Mouse (Mus musculus): ENCODE measurements at regions not wholly inside any gene's neighbourhood (a gene's known extent, or its start where the extent isn't known, plus 50 kb on each side); places are given as distances from the start of the nearest gene placed in this dataset.
A peak's percentile ranks its signal among the peaks of the same experiment; 100 is the strongest.
"Not testable (repeated sequence)": the region's sequence is repeated elsewhere in the genome, so short reads cannot be mapped to it uniquely, and the experiment has no call there.

- DNase-seq (ENCODE audit: extremely low spot score) = no peak
Measured at GRCm38 (mm10) chr3:40368421-40368820, 162.7 kb upstream of the Intu start.

- no peak for DNase-seq (ENCODE audit: extremely low spot score)
Measured at GRCm38 (mm10) chr3:40371411-40371810, 159.7 kb upstream of the Intu start.

GRCm38 (mm10) chr3:40376220-40376619 is 154.9 kb upstream of the Intu start:
- not testable (repeated sequence) for DNase-seq (ENCODE audit: extremely low spot score)

- no peak for DNase-seq (ENCODE audit: extremely low spot score)
Measured at GRCm38 (mm10) chr3:40377416-40377815, 153.7 kb upstream of the Intu start.

- no peak for DNase-seq (ENCODE audit: extremely low spot score)
Measured at GRCm38 (mm10) chr3:40379063-40379462, 152.0 kb upstream of the Intu start.

- peak; percentile 58 for DNase-seq (ENCODE audit: extremely low spot score)
Measured at GRCm38 (mm10) chr3:40391631-40392030, 139.5 kb upstream of the Intu start.

- DNase-seq (ENCODE audit: extremely low spot score) = no peak
Measured at GRCm38 (mm10) chr3:40398184-40398583, 132.9 kb upstream of the Intu start.

- no peak for DNase-seq (ENCODE audit: extremely low spot score)
Measured at GRCm38 (mm10) chr3:40403402-40403801, 127.7 kb upstream of the Intu start.

GRCm38 (mm10) chr3:40405095-40405948 is 125.8 kb upstream of the Intu start:
- DNase-seq (ENCODE audit: extremely low spot score) = no peak

GRCm38 (mm10) chr3:40405949-40406236 is 125.2 kb upstream of the Intu start:
- no peak for DNase-seq (ENCODE audit: extremely low spot score)

- DNase-seq (ENCODE audit: extremely low spot score) = peak; percentile 57
Measured at GRCm38 (mm10) chr3:40408921-40409488, 122.1 kb upstream of the Intu start.

GRCm38 (mm10) chr3:40410749-40411310 is 120.3 kb upstream of the Intu start:
- DNase-seq (ENCODE audit: extremely low spot score) = no peak

- not testable (repeated sequence) for DNase-seq (ENCODE audit: extremely low spot score)
Measured at GRCm38 (mm10) chr3:40425183-40425844, 105.8 kb upstream of the Intu start.

GRCm38 (mm10) chr3:40426070-40426469 is 105.0 kb upstream of the Intu start:
- DNase-seq (ENCODE audit: extremely low spot score) = no peak

- DNase-seq (ENCODE audit: extremely low spot score) = no peak
Measured at GRCm38 (mm10) chr3:40428021-40428420, 103.1 kb upstream of the Intu start.

- no peak for DNase-seq (ENCODE audit: extremely low spot score)
Measured at GRCm38 (mm10) chr3:40438251-40438650, 92.8 kb upstream of the Intu start.

- peak; percentile 18 for DNase-seq (ENCODE audit: extremely low spot score)
Measured at GRCm38 (mm10) chr3:40441092-40442036, 89.7 kb upstream of the Intu start.

GRCm38 (mm10) chr3:40443788-40444595 is 87.1 kb upstream of the Intu start:
- peak; percentile 78 for DNase-seq (ENCODE audit: extremely low spot score)

- no peak for DNase-seq (ENCODE audit: extremely low spot score)
Measured at GRCm38 (mm10) chr3:40452958-40453357, 78.1 kb upstream of the Intu start.

GRCm38 (mm10) chr3:40453552-40453951 is 77.5 kb upstream of the Intu start:
- DNase-seq (ENCODE audit: extremely low spot score) = peak; percentile 17

- DNase-seq (ENCODE audit: extremely low spot score) = no peak
Measured at GRCm38 (mm10) chr3:40456070-40456469, 75.0 kb upstream of the Intu start.

All from embryo, embryonic 9.5 days (tissue).